Mouse (Mus musculus): ENCODE data around the gene Ireb2. TPM values are rescaled to one million over a fixed set of nuclear protein-coding genes. Genes with fewer than 3 reads are reported as not detected.
"Not testable (repeated sequence)": the region's sequence is repeated elsewhere in the genome, so short reads cannot be mapped to it uniquely, and the experiment has no call there.

Ireb2 gene
- total RNA-seq (2021) = 10 to 100 TPM; 31.6 to 36.2 TPM
- long read RNA-seq, experiment 1, full-length matches to known transcripts = 6 of 10 reads
- long read RNA-seq, experiment 1, partial matches to known transcripts = 3 of 10 reads
- long read RNA-seq, experiment 1, other reads (novel, unspliced or antisense) = 1 of 10 reads
- long read RNA-seq, experiment 2, full-length matches to known transcripts = 4 of 6 reads
- long read RNA-seq, experiment 2, partial matches to known transcripts = 1 of 6 reads
- long read RNA-seq, experiment 2, other reads (novel, unspliced or antisense) = 1 of 6 reads

DNA sequence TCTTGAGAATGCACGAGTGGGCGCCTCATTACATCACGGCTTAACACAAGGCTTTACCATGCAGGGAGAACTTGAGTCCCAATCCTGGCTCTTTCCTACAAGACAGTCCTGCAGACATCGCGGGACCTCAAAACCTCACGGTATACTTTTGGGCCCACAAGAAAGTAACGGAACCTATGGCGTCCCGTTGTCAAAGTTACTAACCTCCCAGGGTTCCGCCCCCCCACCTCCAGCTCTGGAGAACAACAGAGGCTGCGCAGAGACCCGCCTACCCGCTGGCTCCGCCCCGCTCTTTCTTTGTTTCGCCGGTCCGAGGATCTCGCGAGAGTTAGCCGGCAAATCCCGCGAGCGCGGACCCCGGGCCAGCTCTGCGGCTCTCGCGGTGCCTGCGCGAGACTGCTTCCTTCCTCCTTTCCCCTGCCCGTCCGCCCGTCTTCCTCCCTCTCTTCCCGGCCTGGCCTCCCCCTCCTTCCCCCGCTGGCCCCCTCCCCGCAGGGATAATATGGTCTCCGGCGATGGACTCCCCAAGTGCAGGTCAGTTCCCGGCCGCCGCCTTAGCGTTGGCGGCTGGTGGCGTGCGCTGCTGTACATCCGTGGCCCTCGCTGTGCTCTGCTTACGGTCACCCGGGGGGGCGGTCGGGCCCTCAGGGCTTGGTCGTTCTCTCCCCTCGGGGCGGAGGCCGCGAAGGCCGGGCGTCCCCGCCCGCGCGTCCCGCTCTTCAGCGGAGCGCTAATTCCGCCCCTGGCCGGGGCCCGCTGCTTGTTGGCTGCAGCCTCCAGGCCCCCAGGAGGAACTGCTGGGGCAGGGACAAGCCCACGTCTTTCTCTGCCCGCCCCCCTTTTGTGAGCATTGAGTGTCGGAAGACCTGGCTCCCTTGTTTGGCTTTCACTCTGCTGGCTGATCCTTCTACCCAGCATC lies at the start of gene Ireb2:
Gene Ireb2, plus strand, starts transcription at position 427 of the 919 bp plus-strand sequence.
- DNase-seq = peak; percentile 100

DNA sequence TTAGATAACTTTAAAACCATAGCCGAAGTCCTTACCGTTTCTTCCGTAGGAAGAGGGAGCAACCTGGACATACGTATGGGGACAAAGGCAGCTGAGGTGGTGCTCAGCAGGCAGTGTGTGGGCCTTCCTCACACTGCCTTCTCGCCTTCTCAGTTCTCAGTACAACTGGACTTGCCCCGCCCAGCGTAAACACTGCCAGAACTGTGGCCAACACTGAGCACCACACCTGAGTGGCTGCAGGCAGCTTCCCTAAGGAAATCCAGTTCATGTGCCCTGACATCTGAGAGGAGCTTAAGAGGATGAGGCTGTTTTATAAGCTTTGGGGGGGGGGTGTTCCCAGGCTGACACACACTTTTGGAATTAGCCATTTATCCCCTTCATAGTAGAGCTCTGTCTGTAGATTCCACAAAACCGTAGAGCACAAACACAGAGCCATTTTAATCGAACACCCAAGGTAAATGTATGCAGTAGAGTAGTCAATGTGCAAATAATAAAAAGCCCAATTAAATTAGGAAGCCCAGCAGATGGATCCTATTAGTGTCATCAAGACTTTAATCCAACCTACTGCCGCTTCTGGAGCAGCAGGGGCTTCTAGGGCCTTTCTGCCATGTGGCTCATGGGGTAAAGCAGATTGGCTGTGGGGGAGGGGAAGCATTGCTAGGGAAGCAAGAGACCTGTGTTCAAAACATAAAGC lies 46.9 kb upstream of the Ireb2 start:
- DNase-seq = no peak

DNA sequence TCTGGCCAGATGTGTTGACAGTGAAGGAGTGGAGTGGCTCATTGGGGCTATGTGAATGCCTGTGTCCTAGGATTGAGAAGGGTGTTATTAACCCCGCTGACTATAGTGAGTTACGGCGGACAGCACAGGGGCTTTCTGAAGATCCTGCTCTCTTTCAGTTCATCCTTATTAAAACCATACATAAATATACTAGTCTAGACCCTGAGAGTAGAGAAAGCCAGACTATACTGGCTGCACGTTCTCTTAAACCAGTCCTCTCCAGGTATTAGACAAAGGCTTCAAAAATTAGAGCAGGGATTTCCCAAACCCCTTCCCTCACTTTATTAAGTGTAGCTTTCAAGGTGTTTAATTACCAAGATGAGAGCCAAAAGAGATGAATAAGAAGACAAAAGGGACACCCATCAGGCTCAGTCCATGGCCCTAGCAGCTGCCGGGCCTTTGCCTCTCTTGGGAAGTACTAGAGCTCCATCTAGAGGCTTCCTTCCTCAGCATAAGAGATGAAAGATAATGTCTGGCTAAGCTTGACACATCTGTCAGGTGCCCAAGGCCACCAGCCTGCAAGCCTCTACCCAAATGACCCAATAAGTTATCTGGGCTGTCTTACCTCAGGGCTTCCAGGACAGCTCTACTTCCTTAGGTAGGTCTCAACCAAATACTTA lies 42.0 kb upstream of the Ireb2 start:
- peak; percentile 29 for DNase-seq

DNA sequence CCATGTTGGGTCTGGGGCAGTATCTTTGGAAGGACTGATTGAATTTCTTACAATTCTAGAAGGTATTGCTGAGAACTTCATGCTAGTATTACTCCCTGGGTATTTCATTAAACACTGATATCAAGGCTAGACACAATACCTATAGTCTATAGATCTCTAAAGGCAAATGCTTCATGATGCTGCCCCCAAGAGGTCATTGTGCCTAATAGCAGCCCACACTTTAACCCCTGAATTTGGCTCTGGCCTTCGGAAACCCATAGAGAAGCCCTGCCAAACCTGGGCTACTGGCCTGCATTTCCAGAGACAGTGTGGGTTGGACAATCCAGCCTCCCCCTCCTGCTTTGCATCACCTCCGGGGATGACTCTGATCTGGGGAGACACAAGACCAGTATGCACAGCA lies 33.8 kb upstream of the Ireb2 start:
- DNase-seq = no peak

DNA sequence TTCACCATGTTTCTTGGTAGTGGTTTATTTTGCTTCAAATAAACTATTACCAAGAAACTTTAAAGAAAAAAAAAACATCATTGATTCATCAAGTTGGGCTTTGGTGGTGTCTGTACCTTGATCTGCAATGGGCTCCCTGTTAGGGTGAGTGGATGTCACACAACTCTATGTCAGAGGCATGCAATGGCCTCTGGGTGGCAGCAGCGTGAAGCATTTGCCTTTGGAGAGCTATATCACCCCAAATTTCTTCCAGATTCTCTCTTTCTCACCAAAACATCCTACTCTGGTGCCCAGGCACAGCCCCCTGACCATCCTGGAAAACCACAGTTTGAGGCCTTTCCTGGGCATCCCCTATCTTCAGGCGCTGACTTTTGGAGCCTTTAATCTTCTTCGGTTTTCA lies 33.0 kb upstream of the Ireb2 start:
- peak; percentile 31 for DNase-seq

DNA sequence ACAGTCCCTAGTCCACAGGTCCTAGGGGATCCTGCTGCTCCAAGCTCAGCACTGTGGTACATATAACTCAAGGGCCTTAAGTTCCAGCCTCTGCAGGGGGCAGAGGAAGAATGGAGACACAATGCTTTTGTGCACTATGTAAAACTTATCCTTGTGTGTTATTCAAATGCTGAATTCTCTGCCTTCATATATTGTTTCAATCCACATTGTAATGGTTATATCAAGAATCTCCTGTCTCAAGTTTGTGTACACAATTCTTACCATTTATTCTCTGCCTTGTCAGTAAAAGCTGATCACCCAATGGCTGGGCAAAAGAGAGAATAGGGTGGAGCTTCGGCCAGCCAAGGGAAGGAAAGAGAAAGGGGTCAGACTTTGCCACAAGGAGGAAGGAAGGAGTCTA lies 29.8 kb upstream of the Ireb2 start:
- no peak for DNase-seq

DNA sequence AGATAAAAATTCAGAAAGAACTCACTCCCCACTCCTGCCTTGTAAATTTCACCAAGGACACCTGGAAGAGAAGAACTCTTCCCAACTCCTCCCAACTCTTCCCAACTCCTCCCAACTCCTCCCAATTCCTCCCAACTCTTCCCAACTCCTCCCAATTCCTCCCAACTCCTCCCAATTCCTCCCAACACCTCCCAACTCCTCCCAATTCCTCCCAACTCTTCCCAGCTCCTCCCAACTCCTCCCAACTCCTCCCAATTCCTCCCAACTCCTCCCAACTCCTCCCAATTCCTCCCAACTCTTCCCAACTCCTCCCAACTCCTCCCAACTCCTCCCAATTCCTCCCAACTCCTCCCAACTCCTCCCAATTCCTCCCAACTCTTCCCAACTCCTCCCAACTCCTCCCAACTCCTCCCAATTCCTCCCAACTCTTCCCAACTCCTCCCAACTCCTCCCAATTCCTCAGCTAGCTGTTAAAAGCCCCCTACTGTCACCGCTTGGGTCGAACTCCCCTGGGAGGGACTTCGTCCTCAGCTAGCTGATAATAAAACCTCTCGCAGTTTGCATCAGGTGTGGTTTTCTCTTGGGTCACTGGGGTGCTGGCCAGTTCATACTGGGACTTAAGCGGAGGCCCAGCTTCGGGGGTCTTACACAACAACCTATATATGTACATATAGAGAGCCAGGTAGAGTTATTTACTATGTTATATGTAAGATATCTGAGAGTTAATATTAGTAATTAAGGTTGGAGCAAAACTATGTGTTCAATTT lies 27.5 kb upstream of the Ireb2 start:
- not testable (repeated sequence) for DNase-seq

DNA sequence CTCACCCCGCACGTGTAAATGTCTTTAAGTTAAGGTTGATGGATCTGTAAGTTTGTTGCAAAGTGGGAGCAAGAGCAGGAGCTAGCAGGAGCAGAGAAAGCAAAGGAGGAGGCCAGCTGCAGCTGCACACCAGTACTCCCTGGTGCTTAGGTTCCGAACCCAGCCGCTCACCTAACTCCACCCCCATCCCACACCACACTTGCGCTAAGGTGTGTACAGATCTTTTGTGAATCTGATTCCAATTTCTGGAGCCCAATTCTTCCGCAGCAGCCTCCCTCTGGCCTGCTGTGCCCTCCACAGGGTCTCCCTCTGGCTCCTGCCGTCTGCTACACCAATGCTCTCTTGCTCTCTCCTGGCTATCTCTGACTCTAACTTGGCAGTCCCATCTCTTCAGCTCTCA lies 25.8 kb upstream of the Ireb2 start:
- no peak for DNase-seq

DNA sequence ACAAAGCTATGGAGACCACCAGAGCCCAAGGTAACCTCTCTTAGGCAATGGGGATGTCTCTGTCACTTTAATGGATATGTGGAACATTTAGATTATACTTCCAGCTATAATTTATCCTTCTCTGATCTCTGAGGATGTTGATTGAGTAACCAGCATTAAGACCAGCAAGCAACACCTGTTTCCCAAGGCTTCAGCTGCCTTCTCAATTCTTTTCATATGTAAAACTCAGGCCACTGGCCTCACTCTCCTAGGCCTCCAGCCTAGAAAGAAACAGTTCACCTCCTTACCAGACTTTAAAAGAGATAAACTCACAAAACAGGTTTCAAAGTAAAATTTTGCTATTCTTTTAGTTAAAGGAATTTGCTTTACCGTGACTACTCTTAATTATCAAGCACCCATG lies 23.4 kb upstream of the Ireb2 start:
- DNase-seq = no peak

DNA sequence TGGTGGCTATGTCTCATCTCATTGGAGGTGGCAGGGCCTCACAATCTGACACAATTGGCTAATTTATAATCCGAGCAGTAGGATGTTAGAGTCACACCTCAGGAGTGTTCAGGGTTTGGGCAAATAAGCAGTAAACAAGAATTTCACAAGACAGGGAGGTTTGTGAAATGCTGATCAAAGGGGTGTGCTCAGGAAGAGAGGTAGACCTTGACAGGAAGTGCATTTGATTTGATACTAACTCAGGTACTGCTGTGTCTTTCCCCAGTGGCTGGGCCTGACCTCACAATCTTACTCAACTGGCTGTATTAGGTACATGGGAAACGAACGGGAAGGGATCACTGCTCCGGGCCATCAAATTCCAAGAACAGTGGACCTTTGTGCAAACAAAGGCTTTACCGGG lies 21.3 kb upstream of the Ireb2 start:
- DNase-seq = no peak

DNA sequence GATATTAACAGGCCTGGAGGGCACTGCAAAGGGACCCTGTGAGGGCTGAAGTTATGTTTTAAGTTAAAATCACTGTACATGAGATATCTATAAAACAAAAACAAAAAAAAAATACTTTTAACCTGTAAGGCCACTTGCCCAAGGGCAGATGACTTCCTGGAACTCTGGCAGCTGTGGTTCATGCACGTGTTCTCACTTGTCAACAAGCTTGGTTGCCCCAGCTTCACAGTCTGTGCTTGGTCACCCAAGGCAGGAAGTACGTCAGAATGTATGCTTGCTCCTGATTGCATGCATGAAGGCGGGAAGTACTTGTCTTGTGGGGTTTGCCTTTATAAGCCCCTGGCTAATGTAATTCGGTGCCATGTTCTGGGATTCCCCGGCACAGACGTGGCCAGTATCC lies 19.7 kb upstream of the Ireb2 start:
- no peak for DNase-seq

DNA sequence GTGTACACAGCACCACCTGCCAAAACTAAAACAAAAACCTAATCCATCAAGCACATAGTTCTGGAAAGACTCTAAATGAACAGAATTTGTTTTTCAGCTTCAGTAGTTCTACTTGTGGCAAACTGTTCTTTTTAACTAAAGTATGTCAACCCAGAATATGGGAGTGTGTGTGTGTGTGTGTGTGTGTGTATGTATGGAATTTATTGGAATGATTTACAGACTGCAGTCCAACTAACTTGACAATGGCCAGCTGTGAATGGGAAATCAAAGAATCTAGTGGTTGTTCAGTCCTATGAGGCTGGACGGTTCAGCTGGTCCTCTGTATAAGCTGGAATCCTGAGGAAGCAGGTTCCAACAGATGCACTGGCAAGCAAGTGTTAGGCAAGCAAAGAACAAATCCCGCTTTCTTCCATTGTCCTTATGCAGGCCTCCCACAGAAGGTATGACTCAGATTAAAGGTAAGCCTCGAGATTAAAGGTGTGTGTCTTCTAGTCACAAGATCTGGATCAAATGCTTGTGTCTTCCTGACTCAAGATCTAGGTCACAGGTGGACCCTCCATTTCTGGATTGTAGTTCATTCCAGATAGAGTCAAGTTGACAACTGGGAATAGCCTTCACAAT lies 18.9 kb upstream of the Ireb2 start:
- DNase-seq = no peak

DNA sequence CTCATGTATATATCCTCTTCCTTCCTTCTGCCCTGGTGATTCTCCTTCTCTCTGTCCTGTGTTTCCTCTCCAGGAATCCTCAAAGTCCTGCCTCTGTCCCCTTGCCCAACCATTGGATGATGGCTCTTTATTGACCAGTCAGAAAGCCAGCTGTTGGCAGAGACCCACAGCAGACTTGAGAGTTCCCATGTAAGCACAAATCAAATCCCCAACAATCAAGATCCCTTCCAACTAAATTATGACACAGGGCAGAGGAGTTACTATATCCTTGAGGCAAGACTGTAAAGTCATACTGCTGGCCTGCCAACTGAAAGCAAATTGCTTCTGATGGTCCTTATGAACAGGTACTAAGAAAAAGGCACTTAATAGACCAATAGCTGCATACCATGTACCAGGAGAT lies 15.4 kb upstream of the Ireb2 start:
- DNase-seq = no peak

DNA sequence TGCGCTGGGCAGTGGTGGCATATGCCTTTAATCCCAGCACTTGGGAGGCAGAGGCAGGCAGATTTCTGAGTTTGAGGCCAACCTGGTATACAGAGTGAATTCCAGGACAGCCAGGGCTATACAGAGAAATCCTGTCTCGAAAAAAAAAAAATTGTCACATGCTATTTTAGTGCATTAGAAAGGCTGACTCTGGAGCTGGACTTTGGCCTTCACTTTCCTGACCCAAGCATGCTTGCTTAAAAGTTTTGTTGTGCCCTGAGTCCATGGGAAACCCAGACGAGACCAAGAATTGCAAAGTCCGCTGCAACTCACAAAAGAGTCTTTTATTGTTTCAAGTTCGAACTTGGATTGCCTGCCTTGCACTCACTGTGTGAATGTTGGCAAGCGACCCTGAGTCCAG lies 10.6 kb upstream of the Ireb2 start:
- DNase-seq = not testable (repeated sequence)

DNA sequence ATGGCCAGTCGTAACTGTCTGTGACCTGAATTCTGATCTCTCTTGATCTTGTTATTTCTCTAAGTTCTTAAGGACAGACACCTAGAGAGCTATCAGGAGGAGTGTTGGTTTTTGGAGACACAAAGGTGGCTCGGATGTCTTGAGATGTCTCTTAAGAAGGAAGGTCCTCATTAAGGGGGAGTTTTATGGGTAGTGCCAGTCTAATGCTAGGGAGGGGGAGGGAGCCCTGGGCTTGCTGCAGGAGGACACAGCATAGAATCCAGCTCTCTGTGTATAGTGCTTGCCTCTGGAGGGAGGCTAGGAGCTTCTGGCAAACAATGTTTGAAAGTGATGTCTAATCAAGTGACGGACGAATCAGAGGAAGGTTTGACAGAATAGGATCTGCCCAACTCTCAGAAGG lies 10.0 kb upstream of the Ireb2 start:
- DNase-seq = no peak

DNA sequence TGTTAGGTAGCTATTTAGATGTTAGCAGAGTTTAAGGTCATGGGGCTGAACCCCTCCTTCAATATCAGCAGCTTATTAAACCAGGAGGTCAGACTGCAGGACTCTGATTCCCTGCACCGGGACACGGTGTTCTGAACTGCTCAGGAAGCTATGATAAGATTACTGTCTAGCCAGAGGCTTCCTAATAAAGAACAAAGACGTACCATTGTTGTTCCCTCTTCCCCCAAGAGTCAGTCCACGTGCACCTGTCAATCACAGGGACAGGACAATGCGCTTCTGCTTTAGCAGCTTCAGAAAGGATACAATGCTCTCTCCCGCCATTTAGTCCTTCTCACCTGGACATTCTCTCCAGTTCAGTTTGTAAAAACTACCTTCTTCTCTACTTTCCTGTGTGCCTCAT lies 8.0 kb upstream of the Ireb2 start:
- no peak for DNase-seq

DNA sequence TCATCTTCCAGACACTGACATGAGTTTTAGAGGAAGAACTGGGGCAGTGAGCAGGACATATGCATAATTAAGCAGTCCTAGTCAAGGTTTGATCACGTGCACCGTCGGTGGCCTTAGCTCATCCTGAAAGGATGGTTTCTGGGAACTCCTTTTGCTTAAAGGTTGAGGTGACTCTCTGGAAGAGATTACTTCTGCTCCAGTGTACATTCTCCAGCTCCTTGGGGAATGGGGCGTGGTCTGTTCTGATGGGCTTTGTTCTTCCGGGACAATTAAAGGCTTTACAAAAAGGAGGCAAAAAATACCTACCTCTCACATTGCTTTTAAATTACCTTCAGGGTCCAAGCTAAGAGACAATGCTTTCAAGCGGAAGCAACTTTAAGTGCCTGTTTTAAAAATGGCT lies 7.5 kb upstream of the Ireb2 start:
- DNase-seq = no peak

DNA sequence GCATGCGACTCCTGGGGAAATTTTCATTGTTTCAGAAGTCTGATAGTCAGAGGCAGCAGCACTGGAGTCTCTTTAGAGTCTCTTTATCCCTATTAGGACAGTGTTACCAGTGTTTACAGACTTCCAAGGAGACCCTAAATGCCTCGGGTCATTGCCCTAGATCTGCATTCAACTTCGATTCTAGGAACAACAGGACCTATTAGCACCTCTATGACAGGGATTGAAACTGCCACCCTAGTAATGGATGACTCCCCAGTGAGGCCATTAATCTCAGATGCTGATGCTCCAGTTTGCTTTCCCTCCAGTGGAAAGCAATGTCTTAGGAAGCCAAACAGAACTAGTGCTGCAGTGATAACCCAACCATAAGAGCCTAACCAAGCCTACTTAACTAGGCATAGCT lies 6.1 kb upstream of the Ireb2 start:
- DNase-seq = no peak

DNA sequence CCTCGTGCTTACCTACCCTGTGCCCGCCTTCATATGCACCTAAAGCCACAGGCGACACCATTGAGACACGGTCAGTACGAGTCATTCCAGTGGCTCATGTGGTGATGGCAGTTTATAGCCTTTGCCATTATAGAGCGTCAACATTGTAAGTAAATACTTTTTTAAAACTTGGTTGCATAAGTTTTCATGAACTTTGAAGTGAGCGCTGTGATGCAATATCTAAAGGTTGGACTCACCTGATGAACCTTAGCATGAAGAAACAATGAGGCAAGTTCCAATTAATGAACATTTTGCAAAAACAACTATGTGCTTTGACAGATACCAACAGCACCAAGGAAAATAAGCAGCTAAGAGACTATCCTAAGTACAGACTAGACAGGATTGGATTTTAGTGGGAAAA lies 3.1 kb upstream of the Ireb2 start:
- DNase-seq = no peak

DNA sequence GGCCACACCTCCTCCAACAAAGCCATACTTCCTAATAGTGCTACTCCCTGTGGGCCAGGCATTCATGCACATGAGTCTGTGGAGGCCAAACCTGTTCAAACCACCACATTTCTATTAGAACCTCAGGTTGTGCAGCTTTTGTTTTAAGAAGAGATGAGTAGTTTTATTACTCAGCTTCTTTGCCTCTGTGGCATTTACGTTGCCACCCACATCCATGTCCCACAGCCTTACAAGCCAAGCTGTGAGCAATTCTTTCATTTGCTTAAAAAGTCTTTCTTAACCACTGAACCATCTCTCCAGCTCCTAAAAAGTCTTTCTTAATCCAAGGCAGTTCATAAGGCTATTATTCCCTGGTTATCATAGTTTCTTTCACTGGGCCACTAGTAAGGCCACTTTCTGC lies 15.2 kb downstream of the Ireb2 start:
- DNase-seq = no peak

DNA sequence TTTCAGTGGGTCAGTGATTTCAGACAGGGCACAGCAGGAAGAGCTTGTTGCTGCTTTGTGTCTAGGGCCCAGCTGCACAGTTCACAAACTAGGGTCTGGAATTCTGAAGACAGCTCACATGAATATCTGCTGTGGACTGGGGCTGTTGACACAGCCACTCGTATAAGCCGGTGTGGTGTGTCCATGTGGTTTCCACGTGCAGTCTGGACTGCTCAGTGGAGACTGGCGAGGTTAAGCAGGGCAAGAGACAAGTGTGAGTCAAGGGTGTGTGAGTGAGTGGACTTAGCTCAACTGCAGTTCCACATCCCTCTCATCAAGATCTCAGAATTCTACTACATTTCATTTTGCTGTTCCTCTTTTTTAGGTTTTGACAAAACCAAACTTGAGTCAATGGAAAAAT lies 28.5 kb downstream of the Ireb2 start:
- DNase-seq = no peak
